Mouse (Mus musculus) central nervous system, embryonic 14 days (tissue): ENCODE data around the gene Napa. TPM values are rescaled to one million over a fixed set of nuclear protein-coding genes. Genes with fewer than 3 reads are reported as not detected.

Source experiments
- polyA plus RNA-seq: library from polyadenylated mRNA; depleted of rRNA; stranded (reverse); fragments of >200 nt; gene quantifications from 2 replicates; pipeline ENCODE4 v1.2.3, GENCODE M21; 2012; rRNA removed

The Napa gene
- 164 and 176 TPM in 2 replicates for polyA plus RNA-seq

DNA sequence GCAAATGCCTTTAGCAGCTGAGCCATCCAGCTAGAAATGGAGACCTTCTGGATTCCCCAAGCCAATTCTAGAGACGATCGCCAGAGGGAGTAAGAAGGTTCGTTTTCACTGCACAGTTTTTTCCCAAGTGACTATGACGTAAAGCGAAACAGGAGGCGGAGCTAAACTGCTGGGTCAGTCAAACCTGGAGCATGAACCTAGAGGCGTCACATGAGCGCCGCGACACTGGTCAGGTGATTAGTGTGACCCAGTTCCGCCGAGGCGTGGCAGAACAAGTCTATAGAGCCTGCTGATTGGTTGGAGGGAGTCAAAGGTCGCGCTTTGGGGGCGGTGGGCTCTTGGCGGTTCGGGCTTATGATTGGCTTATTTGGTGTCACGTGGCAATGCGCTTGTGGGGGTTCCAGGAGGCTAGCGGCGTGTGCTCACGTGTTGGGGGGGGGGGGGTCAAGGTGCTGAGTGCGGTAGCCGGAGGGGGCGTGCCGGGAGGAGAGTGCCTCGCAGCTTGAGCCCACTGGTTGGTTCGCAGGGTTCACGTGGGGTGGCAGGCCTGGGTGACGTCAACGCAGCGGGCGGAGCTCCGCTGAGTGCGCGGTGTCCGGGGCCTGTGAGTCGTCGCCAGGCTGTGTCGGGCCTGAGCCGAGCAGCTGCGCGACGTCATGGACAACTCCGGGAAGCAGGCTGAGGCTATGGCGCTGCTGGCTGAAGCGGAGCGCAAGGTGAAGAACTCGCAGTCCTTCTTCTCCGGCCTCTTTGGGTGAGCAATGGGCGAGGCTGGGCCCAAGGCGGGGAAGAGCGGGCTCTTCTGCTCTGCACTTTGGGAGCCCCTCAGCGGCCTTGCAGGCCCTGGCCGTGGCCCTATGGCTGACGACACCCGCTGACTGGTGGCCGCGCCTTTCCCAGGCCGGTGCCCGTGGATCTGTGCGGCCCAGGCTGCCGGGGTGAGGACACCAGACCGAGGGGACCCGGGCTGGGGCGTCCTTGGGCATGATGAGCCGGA lies at the start of gene Napa:
Gene Napa, plus strand, starts transcription at position 438 of the 997 bp plus-strand sequence.

GRCm38 (mm10) chr7:16061219-16062098 lies 36.8 kb upstream of the Napa start, which contains the start of gene Zfp541:
TSS of gene Zfp541 (plus strand) at chr7:16061814.

GRCm38 (mm10) chr7:16119569-16120261 lies 21.5 kb downstream of the Napa start, which contains the start of gene Kptn:
TSS of gene Kptn (plus strand) at chr7:16119895.

GRCm38 (mm10) chr7:16129421-16129845 lies 31.2 kb downstream of the Napa start, which contains the start of gene Slc8a2:
TSS of gene Slc8a2 (plus strand) at chr7:16129826.

Other genes with a start within 250 kb of the Napa start
- gene Crx, start 218.5 kb upstream of the Napa start, polyA plus RNA-seq, result 0.09 and 0.18 TPM in 2 replicates
- 0.10 TPM in 1 of 2 replicates, not detected in the other for gene Crxos, start 215.8 kb upstream of the Napa start, polyA plus RNA-seq
- 838 and 854 TPM in 2 replicates for gene Selenow, start 176.1 kb upstream of the Napa start, polyA plus RNA-seq
- gene Nop53, start 152.4 kb upstream of the Napa start, polyA plus RNA-seq, result 150 and 158 TPM in 2 replicates
- 5.8 and 12.8 TPM in 2 replicates for gene Ehd2, start 130.9 kb upstream of the Napa start, polyA plus RNA-seq
- gene Bicra, start 50.5 kb upstream of the Napa start, polyA plus RNA-seq, result 17.0 and 19.5 TPM in 2 replicates
- 0.11 and 0.13 TPM in 2 replicates for gene Zfp541, start 36.6 kb upstream of the Napa start, polyA plus RNA-seq
- 38.6 and 42.9 TPM in 2 replicates for gene Kptn, start 21.4 kb downstream of the Napa start, polyA plus RNA-seq
- gene Slc8a2, start 31.4 kb downstream of the Napa start, polyA plus RNA-seq, result 24.7 and 26.2 TPM in 2 replicates
- 189 and 199 TPM in 2 replicates for gene Meis3, start 76.6 kb downstream of the Napa start, polyA plus RNA-seq
- gene Dhx34, start 123.6 kb downstream of the Napa start, polyA plus RNA-seq, result 16.8 and 17.2 TPM in 2 replicates
- gene C5ar2, start 145.7 kb downstream of the Napa start, polyA plus RNA-seq, result 0.05 and 0.08 TPM in 2 replicates
- gene C5ar1, start 161.1 kb downstream of the Napa start, polyA plus RNA-seq, result 2.7 and 3.3 TPM in 2 replicates
- 42.2 and 54.9 TPM in 2 replicates for gene Inafm1, start 175.2 kb downstream of the Napa start, polyA plus RNA-seq
- 65.9 and 81.5 TPM in 2 replicates for gene Ccdc9, start 188.3 kb downstream of the Napa start, polyA plus RNA-seq
- gene Bbc3, start 209.9 kb downstream of the Napa start, polyA plus RNA-seq, result 22.1 TPM in 2 replicates